Mouse (Mus musculus) Muller cell, postnatal 12 days (primary cell): ENCODE measurements around the gene Csf3.

Experiments used
- DNase-seq: peaks from one replicate; pipeline ENCODE4 v3.0.0-alpha.2; 2015; ENCODE audit errors: inconsistent ontology term

Csf3 gene

GRCm38 (mm10) chr11:98696454-98697216 lies 4.4 kb upstream of the Csf3 start:
- DNase-seq, result peak; percentile 29

- no peak for DNase-seq
Observed at GRCm38 (mm10) chr11:98697225-98697624, 3.8 kb upstream of the Csf3 start.

GRCm38 (mm10) chr11:98698849-98699640 lies 2.0 kb upstream of the Csf3 start:
- no peak for DNase-seq

GRCm38 (mm10) chr11:98699911-98700310 lies 1.2 kb upstream of the Csf3 start:
- peak; percentile 69 for DNase-seq

GRCm38 (mm10) chr11:98702323-98702722 lies 1.3 kb downstream of the Csf3 start:
- DNase-seq, result no peak

GRCm38 (mm10) chr11:98705021-98705420 lies 4.0 kb downstream of the Csf3 start:
- DNase-seq, result no peak

GRCm38 (mm10) chr11:98707401-98708281 lies 6.6 kb downstream of the Csf3 start:
- no peak for DNase-seq

- DNase-seq, result no peak
Observed at GRCm38 (mm10) chr11:98708282-98708956, 7.4 kb downstream of the Csf3 start.

GRCm38 (mm10) chr11:98709001-98709741 lies 8.1 kb downstream of the Csf3 start:
- DNase-seq, result peak; percentile 70

- peak; percentile 66 for DNase-seq
Observed at GRCm38 (mm10) chr11:98710416-98711045, 9.5 kb downstream of the Csf3 start.

GRCm38 (mm10) chr11:98711046-98711434 lies 10.0 kb downstream of the Csf3 start:
- no peak for DNase-seq

GRCm38 (mm10) chr11:98712009-98712408 lies 10.9 kb downstream of the Csf3 start:
- DNase-seq, result peak; percentile 39

- no peak for DNase-seq
Observed at GRCm38 (mm10) chr11:98713703-98714102, 12.6 kb downstream of the Csf3 start.

- no peak for DNase-seq
Observed at GRCm38 (mm10) chr11:98715946-98716345, 14.9 kb downstream of the Csf3 start.

GRCm38 (mm10) chr11:98717904-98718303 lies 16.8 kb downstream of the Csf3 start:
- DNase-seq, result peak; percentile 55

- no peak for DNase-seq
Observed at GRCm38 (mm10) chr11:98720756-98721155, 19.7 kb downstream of the Csf3 start.

GRCm38 (mm10) chr11:98721458-98722226 lies 20.6 kb downstream of the Csf3 start:
- peak; percentile 82 for DNase-seq

- DNase-seq, result no peak
Observed at GRCm38 (mm10) chr11:98723098-98723497, 22.0 kb downstream of the Csf3 start.

- no peak for DNase-seq
Observed at GRCm38 (mm10) chr11:98725926-98726506, 25.0 kb downstream of the Csf3 start.
